Mouse (Mus musculus) myocyte (in vitro differentiated cells): ENCODE results near the gene Olfr153. TPM values are rescaled to one million over a fixed set of nuclear protein-coding genes. Genes with fewer than 3 reads are reported as not detected.
"Not testable (repeated sequence)": the region's sequence is repeated elsewhere in the genome, so short reads cannot be mapped to it uniquely, and the experiment has no call there.

ENCODE experiments used
- H3K27me3 ChIP-seq: one replicate; pipeline ENCODE4 v1.6.1; 2011; ENCODE audit not compliant: control insufficient read depth, insufficient read depth, insufficient read length
- H3K36me3 ChIP-seq: one replicate; pipeline ENCODE4 v1.6.1; 2011; ENCODE audit not compliant: control insufficient read depth, insufficient read depth
- H3K4me2 ChIP-seq: one replicate; pipeline ENCODE4 v1.6.1; 2011; ENCODE audit warnings: low read depth, control low read depth
- H3K4me3 ChIP-seq: one replicate; pipeline ENCODE4 v1.5.1; 2011; ENCODE audit warnings: mild to moderate bottlenecking, control low read depth, moderate library complexity
- H3K79me2 ChIP-seq: one replicate; pipeline ENCODE4 v1.6.1; 2011; ENCODE audit not compliant: control insufficient read depth, insufficient read depth
- H3ac ChIP-seq: one replicate; pipeline ENCODE4 v1.6.1; 2011; ENCODE audit not compliant: control insufficient read depth, insufficient read length
- CEBPB ChIP-seq: IDR thresholded peaks from 2 replicates; pipeline ENCODE4 v1.6.1; 2011; ENCODE audit warnings: mild to moderate bottlenecking, moderate library complexity; ENCODE audit not compliant: poor library complexity, insufficient read depth, severe bottlenecking
- E2F4 ChIP-seq: IDR thresholded peaks from one replicate; pipeline ENCODE4 v1.6.1; 2011; ENCODE audit warnings: mild to moderate bottlenecking, control low read depth, moderate library complexity; ENCODE audit not compliant: insufficient read depth
- MAX ChIP-seq: IDR thresholded peaks from one replicate; pipeline ENCODE4 v1.6.1; 2011; ENCODE audit warnings: low read depth, mild to moderate bottlenecking, control low read depth
- MYOD1 ChIP-seq, 3 experiments: IDR thresholded peaks; one replicate each; pipeline ENCODE4 v1.6.1; 2011; ENCODE audit warnings: control low read depth in 2 of 3, low read depth in 2 of 3, mild to moderate bottlenecking in 2 of 3, moderate library complexity in 1 of 3; ENCODE audit not compliant: insufficient read length in 2 of 3, control insufficient read depth in 1 of 3
- MYOG ChIP-seq, 3 experiments: IDR thresholded peaks; one replicate each; pipeline ENCODE4 v1.6.1; 2011; ENCODE audit warnings: control low read depth in 2 of 3, low read depth in 2 of 3, mild to moderate bottlenecking in 2 of 3; ENCODE audit not compliant: insufficient read length in 2 of 3, control insufficient read depth in 1 of 3, insufficient read depth in 1 of 3
- POLR2A ChIP-seq: IDR thresholded peaks from one replicate; pipeline ENCODE4 v1.6.1; 2011; ENCODE audit warnings: low read depth, mild to moderate bottlenecking, control low read depth, moderate library complexity; ENCODE audit not compliant: insufficient read length
- POLR2AphosphoS2 ChIP-seq: IDR thresholded peaks from one replicate; pipeline ENCODE4 v1.6.1; 2011; ENCODE audit warnings: low read depth, control low read depth; ENCODE audit not compliant: insufficient read length
- REST ChIP-seq: IDR thresholded peaks from one replicate; pipeline ENCODE4 v1.6.1; 2011; ENCODE audit warnings: mild to moderate bottlenecking, control low read depth, moderate library complexity; ENCODE audit not compliant: insufficient read depth, insufficient read length
- SRF ChIP-seq: IDR thresholded peaks from one replicate; pipeline ENCODE4 v1.6.1; 2011; ENCODE audit warnings: low read depth; ENCODE audit not compliant: control insufficient read depth, insufficient read length
- TCF12 ChIP-seq: IDR thresholded peaks from one replicate; pipeline ENCODE4 v1.6.1; 2011; ENCODE audit warnings: mild to moderate bottlenecking, control low read depth; ENCODE audit not compliant: poor library complexity, insufficient read depth, severe bottlenecking
- TCF3 ChIP-seq: IDR thresholded peaks from one replicate; pipeline ENCODE4 v1.6.1; 2011; ENCODE audit warnings: low read depth, control low read depth; ENCODE audit not compliant: insufficient read length
- USF1 ChIP-seq: IDR thresholded peaks from one replicate; pipeline ENCODE4 v1.6.1; 2011; ENCODE audit warnings: low read depth, mild to moderate bottlenecking, control low read depth, moderate library complexity
- polyA plus RNA-seq: library from polyadenylated mRNA; unstranded; fragments of >200 nt; fragmentation: generic; extraction: Trizol; gene quantifications from one replicate; pipeline ENCODE4 v1.2.1, GENCODE M21; 2012; ENCODE audit warnings: missing spikeins

Gene Olfr153
- not detected for polyA plus RNA-seq

DNA sequence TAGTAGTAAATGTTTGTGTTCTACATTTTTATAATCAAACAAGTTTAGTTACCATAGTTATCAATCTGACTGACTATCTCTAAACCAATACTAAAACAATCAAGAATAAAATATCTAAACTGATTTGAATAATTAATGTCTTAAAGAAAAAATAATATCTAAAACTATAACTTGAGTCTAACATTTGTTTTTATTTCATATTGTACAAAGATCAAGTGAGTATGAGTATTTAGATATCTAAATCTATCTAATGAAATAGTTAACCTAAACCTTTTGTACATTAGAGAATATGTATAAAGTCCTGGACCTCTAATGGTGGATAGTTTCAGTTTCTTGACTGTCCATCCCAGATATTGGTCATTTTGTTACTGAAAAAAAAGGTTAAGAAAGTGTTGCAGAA is at the start of gene Olfr153:
Olfr153 (plus strand) TSS at position 301 of the 400 bp plus-strand sequence.
- no peak within 1 kb of the TSS for H3K4me2 ChIP-seq
- H3K36me3 ChIP-seq = no peaks in the 10 kb centered on the region
- H3ac ChIP-seq = no peak within 1 kb of the TSS
- TF ChIP-seq MYOD1 (IDR thresholded peaks at IDR 0.05; ENCODE audit: control insufficient read depth in 1 of 3, insufficient read length in 2 of 3, low read depth in 2 of 3) (no peak), MYOG (IDR thresholded peaks at IDR 0.05; ENCODE audit: control insufficient read depth in 1 of 3, insufficient read depth in 1 of 3, insufficient read length in 2 of 3, low read depth in 2 of 3) (no peak), SRF (no peak)
- no peak within 1 kb of the TSS for H3K4me3 ChIP-seq
- H3K79me2 ChIP-seq = no peaks in the 10 kb centered on the region
- no peaks in the 10 kb centered on the region for H3K27me3 ChIP-seq

- H3K27me3 ChIP-seq = no peaks in the 10 kb centered on the region
- no peak overlapping the region for H3ac ChIP-seq
- no peak overlapping the region for H3K4me2 ChIP-seq
- H3K36me3 ChIP-seq = no peaks in the 10 kb centered on the region
- H3K79me2 ChIP-seq = no peaks in the 10 kb centered on the region
- TF ChIP-seq POLR2AphosphoS2 (no peak), MAX (no peak), SRF (no peak), REST (no peak), CEBPB (no peak), MYOG (IDR thresholded peaks at IDR 0.05; ENCODE audit: control insufficient read depth in 1 of 3, insufficient read depth in 1 of 3, insufficient read length in 2 of 3, low read depth in 2 of 3) (no peak), MYOD1 (IDR thresholded peaks at IDR 0.05; ENCODE audit: control insufficient read depth in 1 of 3, insufficient read length in 2 of 3, low read depth in 2 of 3) (no peak), TCF3 (no peak), E2F4 (no peak), USF1 (no peak), TCF12 (no peak), POLR2A (no peak)
- no peak overlapping the region for H3K4me3 ChIP-seq
These were observed 49.3 kb upstream of the Olfr153 start for GRCm38 (mm10) chr2:87482276-87482675.

GRCm38 (mm10) chr2:87496993-87497392 is 34.6 kb upstream of the Olfr153 start, which contains the start of gene Pramel7:
TSS of gene Pramel7 (minus strand) at chr2:87497093.
- not testable (repeated sequence) for H3K4me3 ChIP-seq, H3K27me3 ChIP-seq, H3K4me2 ChIP-seq, H3K79me2 ChIP-seq, H3ac ChIP-seq, H3K36me3 ChIP-seq

- no peaks in the 10 kb centered on the region for H3K27me3 ChIP-seq
- H3ac ChIP-seq = no peak within 1 kb of the TSS
- no peaks in the 10 kb centered on the region for H3K36me3 ChIP-seq
- H3K4me2 ChIP-seq = no peak within 1 kb of the TSS
- no peak within 1 kb of the TSS for H3K4me3 ChIP-seq
- no peak for TF ChIP-seq CEBPB
- TF ChIP-seq POLR2A = no peak
- TF ChIP-seq REST = no peak
- TF ChIP-seq TCF12 = no peak
- no peak for TF ChIP-seq TCF3
- no peak for TF ChIP-seq SRF
- no peak for TF ChIP-seq USF1
- TF ChIP-seq E2F4 = no peak
- TF ChIP-seq POLR2AphosphoS2 = no peak
- no peaks in the 10 kb centered on the region for H3K79me2 ChIP-seq
These were observed 25.3 kb upstream of the Olfr153 start, which contains the start of gene Pramel6 for GRCm38 (mm10) chr2:87506265-87506664. TSS of gene Pramel6 (plus strand) at chr2:87506565.

- Histone ChIP-seq H3ac (no peak overlapping the region), H3K27me3 (no peaks in the 10 kb centered on the region), H3K79me2 (no peaks in the 10 kb centered on the region), H3K4me2 (no peak overlapping the region), H3K36me3 (no peaks in the 10 kb centered on the region), H3K4me3 (no peak overlapping the region)
- no peak for TF ChIP-seq USF1
- TF ChIP-seq E2F4 = no peak
- no peak for TF ChIP-seq TCF12
- TF ChIP-seq MAX = no peak
- TF ChIP-seq POLR2A = no peak
- no peak for TF ChIP-seq POLR2AphosphoS2
- no peak for TF ChIP-seq MYOG (IDR thresholded peaks at IDR 0.05; ENCODE audit: control insufficient read depth in 1 of 3, insufficient read depth in 1 of 3, insufficient read length in 2 of 3, low read depth in 2 of 3)
- no peak for TF ChIP-seq MYOD1 (IDR thresholded peaks at IDR 0.05; ENCODE audit: control insufficient read depth in 1 of 3, insufficient read length in 2 of 3, low read depth in 2 of 3)
- TF ChIP-seq REST = no peak
- TF ChIP-seq CEBPB = no peak
- TF ChIP-seq SRF = no peak
- no peak for TF ChIP-seq TCF3
These were observed 16.6 kb upstream of the Olfr153 start for GRCm38 (mm10) chr2:87515046-87515445.
